Mouse (Mus musculus) heart, adult 2 months (tissue): Measurements from ENCODE around the gene Cytip. TPM values are rescaled to one million over a fixed set of nuclear protein-coding genes. Genes with fewer than 3 reads are reported as not detected.

ENCODE experiments used
- DNase-seq, 2 experiments: peaks; one replicate each; pipeline ENCODE4 v3.0.0; 2021
- H3K27ac ChIP-seq: fragments of 200-600 bp; 2 replicates; pipeline ENCODE4 v1.8.1; 2022
- H3K27me3 ChIP-seq: fragments of 200-500 bp; 2 replicates; pipeline ENCODE4 v1.6.1; 2012; ENCODE audit warnings: mild to moderate bottlenecking, low read length, inconsistent platforms, mixed read lengths; ENCODE audit not compliant: control insufficient read depth, insufficient read depth
- H3K36me3 ChIP-seq: fragments of 200-500 bp; 2 replicates; pipeline ENCODE4 v1.6.1; 2012; ENCODE audit warnings: low read length, inconsistent platforms; ENCODE audit not compliant: control insufficient read depth, insufficient read depth
- H3K4me1 ChIP-seq: fragments of 200-500 bp; 2 replicates; pipeline ENCODE4 v1.6.1; 2011; ENCODE audit warnings: low read length; ENCODE audit not compliant: control insufficient read depth, insufficient read depth
- H3K4me3 ChIP-seq: fragments of 200-600 bp; 2 replicates; pipeline ENCODE4 v1.8.1; 2022
- H3K79me2 ChIP-seq: fragments of 200-500 bp; replicated peaks from 2 replicates; pipeline ENCODE4 v1.6.1; 2012; ENCODE audit warnings: mild to moderate bottlenecking, inconsistent platforms, low read length, moderate library complexity, mixed read lengths; ENCODE audit not compliant: control insufficient read depth, insufficient read depth
- H3K9ac ChIP-seq: fragments of 200-500 bp; 2 replicates; pipeline ENCODE4 v1.6.1; 2012; ENCODE audit warnings: low read depth, mild to moderate bottlenecking, control low read depth, inconsistent platforms, low read length, mixed read lengths
- CTCF ChIP-seq: fragments of 200-600 bp; IDR thresholded peaks from 2 replicates; pipeline ENCODE4 v1.8.1; 2022; ENCODE audit warnings: antibody characterized with exemption, mild to moderate bottlenecking, moderate library complexity
- EP300 ChIP-seq: fragments of 200-500 bp; IDR thresholded peaks from 2 replicates; pipeline ENCODE4 v1.6.1; 2011; ENCODE audit warnings: low read depth, low read length, control low read depth; ENCODE audit not compliant: insufficient read depth
- POLR2A ChIP-seq: fragments of 200-500 bp; IDR thresholded peaks from 2 replicates; pipeline ENCODE4 v1.6.1; 2011; ENCODE audit warnings: mild to moderate bottlenecking, low read depth, low read length, control low read depth; ENCODE audit not compliant: insufficient read depth
- WGBS: fragments of 180-500 bp; shearing (Covaris S2); methylation state at CpG from one replicate; pipeline ENCODE4 v1.1.7; 2018; 5-methylcytosine and 5-hydroxymethylcytosine counted together
- intact Hi-C: fragments of 180-260 bp; cut with DNase I; formaldehyde crosslinking; loops from one replicate; pipeline ENCODE4 v1.15.1; 2025
- long read RNA-seq: library from polyadenylated mRNA; stranded (forward); transcript quantifications from one replicate; pipeline ENCODE4 v2.0.0, GENCODE M21; 2021
- polyA plus RNA-seq: library from polyadenylated mRNA; depleted of rRNA; stranded (reverse); fragments of >200 nt; gene quantifications from 2 replicates; pipeline ENCODE4 v1.2.3, GENCODE M21; 2012; rRNA removed
- total RNA-seq, 2 experiments: library from RNA; stranded (reverse); gene quantifications; 2 replicates each; pipeline ENCODE4 v1.2.3; 2021

The Cytip gene
- total RNA-seq = 1 to 10 TPM; 1.3 to 2.5 TPM
- 2.9 and 5.7 TPM in 2 replicates for polyA plus RNA-seq
- long read RNA-seq, partial matches to known transcripts = 0 of 1 reads
- long read RNA-seq, other reads (novel, unspliced or antisense) = 1 of 1 reads

- TF ChIP-seq POLR2A (no peak), EP300 (no peak), CTCF (no peak)
- intact Hi-C loops = no loop called here
- no peak for DNase-seq
- WGBS = 52% methylated on average over 4 of the region's 4 CpGs
- H3K9ac ChIP-seq = no peak within 1 kb of the TSS
- no peaks in the 10 kb centered on the region for H3K79me2 ChIP-seq
- no peaks in the 10 kb centered on the region for H3K27me3 ChIP-seq
- H3K4me3 ChIP-seq = no peak within 1 kb of the TSS
- no peak within 1 kb of the TSS for H3K27ac ChIP-seq
- H3K4me1 ChIP-seq = no peaks in the 10 kb centered on the region; the same call in 1 of the 2 replicates
- no peaks in the 10 kb centered on the region for H3K36me3 ChIP-seq
Measured at GRCm38 (mm10) chr2:58195346-58195745, at the start of gene Cytip. Gene Cytip, minus strand, starts transcription at chr2:58195532.

DNA sequence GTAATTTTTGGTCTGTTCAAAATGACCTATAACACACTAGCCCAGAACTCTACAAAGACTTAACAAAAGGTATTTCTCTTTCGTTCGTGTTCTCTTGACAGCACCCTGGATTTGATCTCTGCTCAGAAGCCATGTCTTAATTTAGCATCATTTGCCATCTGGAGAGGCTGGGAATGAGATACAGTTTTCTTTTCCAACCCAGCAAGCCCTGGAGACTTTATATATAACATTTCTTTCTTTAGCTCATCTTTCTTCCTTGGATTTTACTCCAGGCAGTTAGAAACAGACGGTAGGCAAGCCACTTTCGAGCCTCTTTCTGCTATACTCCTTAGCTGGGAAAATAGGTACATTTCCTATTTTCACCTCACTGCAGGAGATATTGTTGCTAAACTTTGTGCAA, 45.3 kb upstream of the Cytip start:
- H3K79me2 ChIP-seq = no peaks in the 10 kb centered on the region
- TF ChIP-seq EP300 = no peak
- no peak for TF ChIP-seq CTCF
- no peak for TF ChIP-seq POLR2A
- no peak for DNase-seq
- no peaks in the 10 kb centered on the region for H3K4me1 ChIP-seq
- intact Hi-C loops = no loop called here
- H3K4me3 ChIP-seq = no peak overlapping the region
- H3K9ac ChIP-seq = no peak overlapping the region
- H3K27ac ChIP-seq = no peak overlapping the region
- 63% methylated on average over 4 of the region's 4 CpGs for WGBS
- H3K36me3 ChIP-seq = no peaks in the 10 kb centered on the region
- no peaks in the 10 kb centered on the region for H3K27me3 ChIP-seq

GRCm38 (mm10) chr2:58237487-58237886, 42.2 kb upstream of the Cytip start:
- no peak for TF ChIP-seq POLR2A
- TF ChIP-seq CTCF = no peak
- TF ChIP-seq EP300 = no peak
- no peak overlapping the region for H3K27ac ChIP-seq
- H3K4me3 ChIP-seq = no peak overlapping the region
- H3K79me2 ChIP-seq = no peaks in the 10 kb centered on the region
- H3K27me3 ChIP-seq = no peaks in the 10 kb centered on the region
- H3K9ac ChIP-seq = no peak overlapping the region
- 48% methylated on average over 2 of the region's 2 CpGs for WGBS
- H3K4me1 ChIP-seq = no peaks in the 10 kb centered on the region
- no peaks in the 10 kb centered on the region for H3K36me3 ChIP-seq
- intact Hi-C loops = no loop called here
- no peak for DNase-seq

DNA sequence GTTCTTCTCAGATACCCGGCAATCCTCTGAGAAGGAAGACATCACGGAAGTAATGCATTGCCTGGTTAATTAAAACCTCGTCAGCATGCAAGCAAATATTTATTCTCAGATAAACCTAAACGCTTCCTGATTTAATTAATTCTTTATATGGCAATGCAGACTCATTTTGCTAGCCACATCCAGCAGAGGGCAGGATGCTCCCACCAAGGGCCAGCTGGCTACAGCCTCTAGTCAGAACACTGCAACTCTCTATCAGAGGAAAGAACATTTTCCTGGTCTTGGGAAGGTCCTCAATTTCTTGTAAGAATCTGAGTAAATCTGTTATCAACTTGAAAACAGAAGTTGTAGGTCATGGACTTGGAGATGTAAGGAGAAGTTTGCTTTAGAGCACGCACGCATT, 4.1 kb upstream of the Cytip start:
- DNase-seq = peak; percentile 41 to 43
- TF ChIP-seq CTCF (peak; percentile 76), EP300 (no peak)
- Histone ChIP-seq H3K9ac (no peak overlapping the region), H3K27me3 (no peaks in the 10 kb centered on the region), H3K36me3 (no peaks in the 10 kb centered on the region), H3K27ac (no peak overlapping the region), H3K4me3 (no peak overlapping the region), H3K79me2 (no peaks in the 10 kb centered on the region), H3K4me1 (no peaks in the 10 kb centered on the region; the same call in 1 of the 2 replicates)
- 48% methylated on average over 6 of the region's 6 CpGs for WGBS
- intact Hi-C loops = no loop called here

DNA sequence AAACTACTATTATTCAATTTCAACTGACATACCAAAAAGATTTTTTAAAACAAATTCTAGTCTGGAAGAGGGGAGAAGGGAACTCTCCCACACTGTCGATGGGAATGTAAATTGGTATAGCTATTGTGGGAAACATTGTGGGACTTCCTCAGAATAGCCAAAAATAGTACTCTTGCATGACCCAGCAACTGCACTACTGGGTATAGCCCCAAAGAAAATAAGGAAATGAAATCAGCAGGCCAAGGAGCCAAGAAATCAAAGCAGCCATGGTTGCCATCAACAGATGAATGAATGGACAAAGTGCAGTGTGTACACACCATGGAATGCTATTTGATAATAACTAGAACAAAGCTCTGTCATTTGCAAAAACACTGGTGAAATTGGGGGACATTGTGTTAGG, 1.5 kb upstream of the Cytip start:
- H3K79me2 ChIP-seq = no peaks in the 10 kb centered on the region
- H3K36me3 ChIP-seq = no peaks in the 10 kb centered on the region
- H3K4me1 ChIP-seq = no peaks in the 10 kb centered on the region; the same call in 1 of the 2 replicates
- no peak for DNase-seq
- TF ChIP-seq EP300 (no peak), CTCF (no peak), POLR2A (no peak)
- no peak overlapping the region for H3K4me3 ChIP-seq
- 18% methylated on average over 1 of the region's 1 CpGs for WGBS
- no peak overlapping the region for H3K9ac ChIP-seq
- no peak overlapping the region for H3K27ac ChIP-seq
- H3K27me3 ChIP-seq = no peaks in the 10 kb centered on the region
- intact Hi-C loops = no loop called here

DNA sequence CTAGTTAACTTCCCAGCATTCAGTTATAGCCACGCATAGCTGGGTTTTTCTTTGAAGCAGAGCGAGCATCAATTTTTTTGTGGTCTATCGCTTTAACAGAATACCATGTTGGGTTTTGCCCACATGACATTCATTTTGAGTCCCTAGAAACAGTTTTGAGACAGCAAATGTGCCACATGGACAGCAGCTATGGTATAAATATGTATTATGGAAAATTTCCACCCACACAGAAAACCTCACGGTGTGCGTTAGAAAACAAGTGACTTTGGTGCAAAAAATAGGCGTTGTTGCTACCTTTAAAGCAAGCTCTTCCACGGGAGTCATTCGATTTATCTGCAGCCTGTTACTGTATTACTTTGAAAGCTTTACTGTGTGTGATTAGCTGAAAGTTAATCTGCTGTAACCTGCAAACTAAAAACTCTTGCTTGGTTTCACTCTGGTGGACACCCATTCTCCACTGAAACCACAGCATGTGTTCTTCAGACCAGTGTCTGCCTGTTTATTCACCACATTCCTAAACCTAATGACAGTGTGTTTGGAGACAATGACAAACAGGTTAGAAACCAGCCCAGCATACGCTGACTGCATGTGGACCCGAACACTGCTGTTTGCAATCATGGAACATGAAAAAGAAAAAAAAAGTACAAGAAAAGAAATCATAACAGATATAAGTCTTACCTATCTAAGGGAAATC, 763 bp downstream of the Cytip start:
- WGBS = 86% methylated on average over 10 of the region's 10 CpGs
- no peak for TF ChIP-seq EP300
- no peak for TF ChIP-seq POLR2A
- no peak for TF ChIP-seq CTCF
- no peak overlapping the region for H3K4me3 ChIP-seq
- no peak overlapping the region for H3K9ac ChIP-seq
- no peaks in the 10 kb centered on the region for H3K79me2 ChIP-seq
- no peak overlapping the region for H3K27ac ChIP-seq
- intact Hi-C loops = no loop called here
- no peak for DNase-seq
- H3K36me3 ChIP-seq = no peaks in the 10 kb centered on the region
- no peaks in the 10 kb centered on the region; the same call in 1 of the 2 replicates for H3K4me1 ChIP-seq
- no peaks in the 10 kb centered on the region for H3K27me3 ChIP-seq
